Mouse (Mus musculus): Measurements from ENCODE around the gene Dnm2. TPM values are rescaled to one million over a fixed set of nuclear protein-coding genes. Genes with fewer than 3 reads are reported as not detected.
"Not testable (repeated sequence)": the region's sequence is repeated elsewhere in the genome, so short reads cannot be mapped to it uniquely, and the experiment has no call there.

The Dnm2 gene
- total RNA-seq, 2 experiments from 2014 or later = 58.0 to 69.6 TPM

DNA sequence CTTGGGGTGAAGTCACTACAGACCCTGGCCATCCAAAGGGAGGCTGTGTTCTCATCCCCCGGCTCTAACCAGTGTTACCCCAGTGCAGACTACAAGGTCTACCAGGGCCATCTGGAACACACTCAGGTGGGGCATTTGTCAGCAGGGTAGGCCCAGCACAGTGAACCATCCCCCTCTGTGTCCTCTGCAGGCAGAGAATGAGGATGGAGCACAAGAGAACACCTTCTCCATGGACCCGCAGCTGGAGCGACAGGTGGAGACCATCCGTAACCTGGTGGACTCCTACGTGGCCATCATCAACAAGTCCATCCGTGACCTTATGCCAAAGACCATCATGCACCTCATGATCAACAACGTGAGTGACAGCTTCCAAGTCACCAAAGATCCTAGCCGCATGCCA is 78.6 kb downstream of the Dnm2 start:
- H3K27ac ChIP-seq = no peak overlapping the region
- no peak for TF ChIP-seq CTCF (conservative IDR thresholded peaks at IDR 0.05)

GRCm38 (mm10) chr9:21505767-21506166 is 81.1 kb downstream of the Dnm2 start:
- Histone ChIP-seq H3K4me3 (no peak overlapping the region), H3K27ac (no peak overlapping the region)
- no peak for TF ChIP-seq CTCF (conservative IDR thresholded peaks at IDR 0.05)
- no peak for DNase-seq (ENCODE audit: low spot score in 2 of 2)

More for the DNA sequence above, 78.6 kb downstream of the Dnm2 start:
- no peak overlapping the region for H3K4me3 ChIP-seq
- DNase-seq (ENCODE audit: low spot score in 2 of 2) = no peak

GRCm38 (mm10) chr9:21507753-21508430 is 83.2 kb downstream of the Dnm2 start:
- DNase-seq (ENCODE audit: low spot score in 2 of 2) = no peak
- TF ChIP-seq CTCF (conservative IDR thresholded peaks at IDR 0.05) = no peak
- Histone ChIP-seq H3K27ac (no peak overlapping the region), H3K4me3 (no peak overlapping the region)

- DNase-seq (ENCODE audit: low spot score in 2 of 2) = no peak
- H3K4me3 ChIP-seq = peak overlapping the region; percentile 71
- TF ChIP-seq CTCF (conservative IDR thresholded peaks at IDR 0.05) = no peak
- peak overlapping the region; percentile 98 for H3K27ac ChIP-seq
Observed at GRCm38 (mm10) chr9:21508871-21509404, 84.2 kb downstream of the Dnm2 start.

DNA sequence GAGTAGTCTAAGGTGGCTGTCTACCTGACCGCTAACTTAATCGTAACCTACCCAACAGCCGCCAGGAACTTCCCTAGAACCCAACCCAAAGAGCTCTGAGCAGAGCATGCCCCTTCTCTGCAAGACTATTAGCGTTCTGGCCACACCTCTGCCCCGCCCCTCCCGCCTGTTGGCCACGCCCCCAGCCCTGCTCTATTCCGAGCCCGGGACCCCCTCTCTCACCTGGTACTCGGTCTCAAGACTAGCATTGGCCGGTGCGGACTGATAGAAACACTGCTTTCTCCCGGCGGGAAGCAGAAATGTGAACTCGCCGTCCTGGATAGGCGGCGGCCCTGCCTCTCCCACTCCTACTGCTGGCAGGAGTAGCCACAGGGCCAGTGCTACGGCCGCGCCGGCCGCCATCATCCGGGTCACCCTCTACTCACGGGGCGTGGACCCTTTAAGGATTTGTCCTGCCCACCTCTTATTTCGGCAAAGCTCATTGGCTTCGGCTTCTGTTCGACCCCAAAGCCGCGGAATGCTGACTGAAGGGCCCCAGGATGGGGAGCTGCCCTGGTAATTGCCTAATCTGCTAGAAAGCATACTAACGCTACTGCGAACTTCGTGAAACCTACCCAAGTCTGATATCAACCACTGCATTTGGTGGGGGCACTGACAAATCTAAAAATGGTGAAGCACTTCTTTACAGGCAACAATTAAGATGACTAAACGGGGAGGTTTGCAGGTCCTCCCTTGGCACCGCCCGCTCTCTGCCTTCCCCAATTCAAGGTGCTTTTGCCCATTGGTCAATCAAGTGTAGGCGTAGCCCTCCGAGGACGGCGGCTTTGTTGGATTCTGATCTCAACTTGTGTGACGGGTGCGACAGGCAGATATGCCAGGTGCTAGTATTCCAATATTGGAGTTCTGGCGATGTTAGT is 85.3 kb downstream of the Dnm2 start, which contains the start of gene Tmed1:
Tmed1 (minus strand) TSS at position 481 of the 917 bp plus-strand sequence.
- peak; percentile 91 to 95 for DNase-seq (ENCODE audit: low spot score in 2 of 2)
- peak within 1 kb of the TSS; percentile 98 for H3K27ac ChIP-seq
- no peak for TF ChIP-seq CTCF (conservative IDR thresholded peaks at IDR 0.05)
- H3K4me3 ChIP-seq = peak within 1 kb of the TSS; percentile 71

GRCm38 (mm10) chr9:21510689-21511015 is 85.9 kb downstream of the Dnm2 start:
- H3K4me3 ChIP-seq = peak overlapping the region; percentile 71
- peak overlapping the region; percentile 98 for H3K27ac ChIP-seq
- no peak for DNase-seq (ENCODE audit: low spot score in 2 of 2)
- no peak for TF ChIP-seq CTCF (conservative IDR thresholded peaks at IDR 0.05)

DNA sequence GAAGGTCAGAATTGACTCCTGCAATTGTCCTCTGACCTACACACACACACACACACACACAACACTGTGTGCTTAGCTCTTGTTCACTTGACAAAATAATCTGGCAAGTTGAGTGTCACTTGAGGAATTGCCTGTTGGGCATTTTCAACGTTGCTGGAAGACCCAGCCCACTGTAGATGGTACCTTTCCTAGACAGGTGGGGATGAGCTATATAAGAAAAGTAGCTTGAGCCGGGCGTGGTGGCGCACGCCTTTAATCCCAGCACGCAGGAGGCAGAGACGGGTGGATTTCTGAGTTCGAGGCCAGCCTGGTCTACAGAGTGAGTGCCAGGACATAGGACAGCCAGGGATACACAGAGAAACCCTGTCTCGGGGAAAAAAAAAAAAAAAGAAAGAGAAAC is 86.3 kb downstream of the Dnm2 start:
- Histone ChIP-seq H3K4me3 (peak overlapping the region; percentile 71), H3K27ac (peak overlapping the region; percentile 98)
- TF ChIP-seq CTCF (conservative IDR thresholded peaks at IDR 0.05) = no peak
- DNase-seq (ENCODE audit: low spot score in 2 of 2) = no peak

GRCm38 (mm10) chr9:21513466-21513865 is 88.8 kb downstream of the Dnm2 start:
- no peak overlapping the region for H3K27ac ChIP-seq
- DNase-seq (ENCODE audit: low spot score in 2 of 2) = no peak
- H3K4me3 ChIP-seq = no peak overlapping the region
- no peak for TF ChIP-seq CTCF (conservative IDR thresholded peaks at IDR 0.05)

DNA sequence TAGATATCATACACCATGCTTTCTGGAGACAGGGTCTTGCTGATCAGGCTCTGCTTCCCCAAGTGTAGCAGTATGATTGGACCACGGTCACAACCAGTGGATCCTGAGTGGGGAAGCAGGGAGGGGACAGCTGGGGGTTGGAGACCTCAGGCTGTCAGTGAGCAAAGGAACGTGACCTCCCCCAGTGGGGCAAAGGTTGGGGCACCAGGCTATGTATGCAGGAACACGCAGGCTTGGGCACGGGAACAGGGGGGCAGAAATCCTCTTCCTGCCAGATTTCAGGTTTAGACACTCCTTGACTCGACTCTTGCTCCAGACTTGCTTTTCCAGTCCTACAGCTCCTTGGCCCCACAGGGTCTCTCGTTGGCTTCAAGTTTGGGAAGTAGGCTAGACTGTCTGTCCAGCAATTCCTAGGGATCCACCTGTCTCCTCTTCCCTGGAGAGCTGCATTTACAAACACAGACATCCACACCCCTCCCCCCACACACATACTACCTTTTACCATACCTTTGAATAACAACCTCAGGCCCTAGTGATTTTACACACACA is 93.3 kb downstream of the Dnm2 start:
- Histone ChIP-seq H3K4me3 (no peak overlapping the region), H3K27ac (no peak overlapping the region)
- DNase-seq (ENCODE audit: low spot score in 2 of 2) = no peak
- TF ChIP-seq CTCF (conservative IDR thresholded peaks at IDR 0.05) = no peak

DNA sequence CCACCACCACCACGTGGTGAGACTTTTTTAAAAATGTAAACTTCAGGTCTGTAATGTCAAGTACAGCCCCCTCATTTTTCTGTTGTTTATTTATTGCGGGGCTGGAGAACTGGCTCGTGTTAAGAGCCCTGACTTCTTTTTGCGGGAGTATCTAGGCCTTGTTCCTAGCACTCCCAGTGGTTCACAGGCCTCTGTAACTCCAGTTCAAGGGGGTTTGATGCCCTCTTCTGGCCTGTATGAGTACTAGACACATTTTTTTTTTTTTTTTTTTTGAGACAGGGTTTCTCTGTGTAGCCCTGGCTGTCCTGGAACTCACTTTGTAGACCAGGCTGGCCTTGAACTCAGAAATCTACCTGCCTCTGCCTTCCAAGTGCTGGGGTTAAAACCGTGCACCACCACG is 94.0 kb downstream of the Dnm2 start:
- peak; percentile 14; the same call in 1 of the 2 replicates for TF ChIP-seq CTCF (conservative IDR thresholded peaks at IDR 0.05)
- not testable (repeated sequence) for H3K4me3 ChIP-seq; DNase-seq (ENCODE audit: low spot score in 2 of 2); H3K27ac ChIP-seq

DNA sequence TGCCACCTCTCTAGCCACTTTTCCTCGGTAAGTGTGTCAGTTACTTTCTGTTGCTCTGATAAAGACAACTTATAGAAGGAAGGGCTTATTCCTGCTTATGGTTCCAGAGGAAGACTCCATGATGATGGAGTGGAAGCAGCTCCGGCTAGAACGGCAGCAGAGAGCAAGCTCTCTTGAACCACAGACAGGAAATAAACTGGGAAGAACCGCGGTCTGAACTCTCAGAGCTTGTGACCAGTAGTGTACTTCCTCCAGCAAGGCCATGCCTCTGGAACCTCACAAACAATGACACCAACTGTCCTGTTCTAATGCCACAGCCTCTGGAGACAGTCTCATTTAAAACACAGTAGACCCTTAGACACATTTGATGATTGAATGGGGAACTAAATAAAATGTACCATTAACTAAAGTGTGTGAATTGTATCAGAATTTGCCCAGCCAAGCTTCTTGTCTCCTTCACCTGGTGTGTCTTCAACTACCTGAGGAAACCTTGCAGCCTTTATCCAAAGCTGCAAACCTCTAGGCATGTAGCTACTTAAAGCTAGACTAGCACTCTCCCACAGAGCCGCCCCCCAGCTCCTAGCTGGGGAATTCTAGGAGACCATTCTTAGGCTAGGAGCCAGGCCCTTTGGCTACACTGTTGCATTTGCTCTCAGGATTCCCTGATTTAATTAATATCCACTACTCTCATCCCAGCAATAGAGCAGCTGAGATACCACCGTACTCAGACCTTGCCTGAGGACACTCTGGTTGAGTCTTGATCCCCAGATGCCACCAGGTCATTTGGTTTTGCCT is 100.6 kb downstream of the Dnm2 start:
- no peak for TF ChIP-seq CTCF (conservative IDR thresholded peaks at IDR 0.05)
- Histone ChIP-seq H3K27ac (no peak overlapping the region), H3K4me3 (no peak overlapping the region)
- DNase-seq (ENCODE audit: low spot score in 2 of 2) = no peak

DNA sequence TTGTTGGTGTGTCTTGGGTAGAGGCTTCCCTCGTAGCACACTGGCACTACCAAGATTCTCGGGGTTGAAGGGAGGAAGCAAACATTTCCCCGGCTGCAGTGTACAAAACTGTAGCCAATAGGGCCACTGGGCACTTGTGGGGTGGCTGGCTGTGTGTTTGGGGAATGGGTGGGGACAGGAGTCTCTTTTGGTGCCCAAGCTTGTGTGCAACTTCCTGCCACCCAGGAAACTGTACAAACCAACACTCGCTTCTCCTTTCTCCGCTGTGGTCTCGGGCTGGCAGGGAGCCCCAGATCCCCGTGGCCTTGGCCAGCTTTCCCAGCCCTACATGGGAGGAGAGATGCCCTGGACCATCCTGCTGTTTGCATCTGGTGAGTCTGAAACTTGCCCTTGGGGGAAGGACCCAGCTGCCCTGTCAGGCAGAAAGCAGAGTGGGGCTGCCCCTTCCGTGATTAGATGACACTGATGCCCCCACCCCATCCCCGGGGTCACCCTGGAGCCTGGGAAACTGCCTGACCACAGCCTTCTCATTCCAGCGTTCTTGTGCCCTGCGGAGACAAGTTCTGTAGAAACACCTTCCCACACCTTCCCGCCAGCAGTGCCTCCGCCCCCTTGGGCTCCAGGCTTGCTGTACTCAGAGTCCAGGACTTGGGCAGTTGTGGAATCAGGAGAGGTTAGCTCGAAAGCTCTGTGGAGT is 101.4 kb downstream of the Dnm2 start, which contains the start of gene AB124611:
AB124611 (plus strand) TSS at position 240 of the 697 bp plus-strand sequence.
- no peak for DNase-seq (ENCODE audit: low spot score in 2 of 2)
- Histone ChIP-seq H3K4me3 (no peak within 1 kb of the TSS), H3K27ac (no peak within 1 kb of the TSS)
- TF ChIP-seq CTCF (conservative IDR thresholded peaks at IDR 0.05) = no peak

Measured in layer of hippocampus, adult 2 months (tissue).